Mouse (Mus musculus) ovary, postnatal 10 days (tissue): ENCODE measurements around the gene Tdrd12.
"Not testable (repeated sequence)": the region's sequence is repeated elsewhere in the genome, so short reads cannot be mapped to it uniquely, and the experiment has no call there.

Source experiments
- DNase-seq: peaks from one replicate; pipeline ENCODE4 v3.0.0; 2022; ENCODE audit warnings: low spot score

The Tdrd12 gene

DNA sequence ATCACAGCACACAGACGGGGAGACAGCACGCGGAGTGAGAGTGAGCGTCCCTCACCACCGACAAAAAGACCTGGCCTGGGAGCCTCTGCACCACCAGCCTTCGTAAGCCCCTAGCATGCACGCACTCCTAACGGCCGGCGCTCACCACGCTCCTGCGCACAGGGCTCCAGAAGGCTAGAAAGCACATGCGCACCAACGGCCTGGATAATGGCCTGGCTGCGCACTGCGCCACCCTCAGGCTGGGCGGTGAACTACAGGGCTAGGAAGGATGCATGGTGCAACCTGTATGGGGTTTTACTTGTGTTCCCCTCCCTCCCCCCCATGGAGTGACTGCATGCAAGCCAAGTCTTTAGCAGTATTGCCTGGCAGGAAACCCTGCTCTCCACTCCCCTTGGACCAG is at the start of gene Tdrd12:
Tdrd12 (minus strand) TSS at position 184 of the 400 bp plus-strand sequence.
- no peak for DNase-seq

DNA sequence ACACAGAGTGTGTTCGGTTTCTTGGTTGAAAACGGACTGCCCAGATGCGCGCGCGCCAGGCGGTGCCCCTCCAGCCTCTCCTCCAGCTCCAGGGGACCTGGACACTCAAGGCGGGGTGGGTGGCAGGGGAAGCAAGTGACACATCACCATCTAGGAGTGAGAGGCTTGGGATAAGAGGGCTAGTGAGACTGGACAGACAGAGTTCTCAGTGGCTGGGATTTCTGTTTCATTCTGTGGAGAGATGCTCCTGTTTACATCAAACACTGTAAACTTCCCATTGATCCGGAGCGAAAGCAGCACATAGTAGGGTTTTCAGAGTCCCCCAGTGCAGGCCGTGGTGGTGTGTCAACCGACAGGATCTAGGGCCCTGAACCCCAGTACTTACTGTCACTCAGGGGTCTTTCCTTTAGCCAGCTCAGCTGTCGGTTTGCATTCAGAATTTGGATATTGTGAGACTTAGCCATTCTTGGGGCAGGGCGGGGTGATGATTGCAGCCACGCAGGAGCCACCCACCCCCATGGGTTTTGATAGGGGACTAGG is 49.4 kb upstream of the Tdrd12 start:
- DNase-seq: no peak

GRCm38 (mm10) chr7:35586055-35586905 is 48.7 kb upstream of the Tdrd12 start, which contains the start of gene Ankrd27:
Ankrd27 (plus strand) TSS chr7:35586244.
- peak; percentile 86 for DNase-seq

- peak; percentile 16 for DNase-seq
Measured at GRCm38 (mm10) chr7:35585191-35586054, 47.9 kb upstream of the Tdrd12 start, which contains the start of gene Rgs9bp. Rgs9bp (minus strand) TSS chr7:35585582.

- no peak for DNase-seq
Measured at GRCm38 (mm10) chr7:35584786-35585190, 47.2 kb upstream of the Tdrd12 start.

- DNase-seq: no peak
Measured at GRCm38 (mm10) chr7:35584068-35584785, 46.7 kb upstream of the Tdrd12 start.

- DNase-seq: no peak
Measured at GRCm38 (mm10) chr7:35583476-35584025, 46.0 kb upstream of the Tdrd12 start.

GRCm38 (mm10) chr7:35582719-35583118 is 45.2 kb upstream of the Tdrd12 start:
- DNase-seq: no peak

- no peak for DNase-seq
Measured at GRCm38 (mm10) chr7:35579849-35580248, 42.3 kb upstream of the Tdrd12 start.

- not testable (repeated sequence) for DNase-seq
Measured at GRCm38 (mm10) chr7:35570883-35571282, 33.3 kb upstream of the Tdrd12 start.

GRCm38 (mm10) chr7:35569724-35570123 is 32.2 kb upstream of the Tdrd12 start:
- DNase-seq: not testable (repeated sequence)

- DNase-seq: not testable (repeated sequence)
Measured at GRCm38 (mm10) chr7:35565965-35566364, 28.4 kb upstream of the Tdrd12 start.

- not testable (repeated sequence) for DNase-seq
Measured at GRCm38 (mm10) chr7:35564872-35565271, 27.3 kb upstream of the Tdrd12 start.

GRCm38 (mm10) chr7:35564067-35564865 is 26.7 kb upstream of the Tdrd12 start:
- no peak for DNase-seq

GRCm38 (mm10) chr7:35563071-35563470 is 25.5 kb upstream of the Tdrd12 start:
- DNase-seq: no peak

DNA sequence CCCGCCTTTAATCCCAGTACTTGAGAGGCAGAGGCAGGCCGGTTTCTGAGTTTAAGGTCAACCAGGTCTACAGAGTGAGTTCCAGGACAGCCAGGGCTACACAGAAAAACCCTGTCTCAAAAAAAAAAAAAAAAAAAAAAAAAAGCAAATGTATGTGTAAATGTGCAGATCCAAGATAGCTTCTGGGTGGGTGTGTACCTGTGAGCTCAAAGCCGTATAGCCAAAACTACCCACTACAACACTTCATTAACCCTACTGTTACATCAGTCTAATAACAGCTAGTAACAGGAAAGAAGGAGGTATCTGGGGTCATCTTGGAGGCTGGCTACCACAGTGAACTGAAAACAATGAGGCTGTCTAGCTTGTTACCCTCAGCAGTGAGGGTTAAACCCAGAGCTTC is 22.3 kb upstream of the Tdrd12 start:
- no peak for DNase-seq

- no peak for DNase-seq
Measured at GRCm38 (mm10) chr7:35558681-35559080, 21.1 kb upstream of the Tdrd12 start.

GRCm38 (mm10) chr7:35557577-35557976 is 20.0 kb upstream of the Tdrd12 start:
- DNase-seq: no peak

GRCm38 (mm10) chr7:35556905-35557304 is 19.4 kb upstream of the Tdrd12 start:
- no peak for DNase-seq

- DNase-seq: no peak
Measured at GRCm38 (mm10) chr7:35556205-35556603, 18.7 kb upstream of the Tdrd12 start, which contains the start of gene Nudt19. Nudt19 (minus strand) TSS chr7:35556304.
